Mouse (Mus musculus): Measurements from ENCODE around the gene Stpg2. TPM values are rescaled to one million over a fixed set of nuclear protein-coding genes. Genes with fewer than 3 reads are reported as not detected.

Gene Stpg2
- polyA plus RNA-seq, 1 experiment: 8.0 TPM

DNA sequence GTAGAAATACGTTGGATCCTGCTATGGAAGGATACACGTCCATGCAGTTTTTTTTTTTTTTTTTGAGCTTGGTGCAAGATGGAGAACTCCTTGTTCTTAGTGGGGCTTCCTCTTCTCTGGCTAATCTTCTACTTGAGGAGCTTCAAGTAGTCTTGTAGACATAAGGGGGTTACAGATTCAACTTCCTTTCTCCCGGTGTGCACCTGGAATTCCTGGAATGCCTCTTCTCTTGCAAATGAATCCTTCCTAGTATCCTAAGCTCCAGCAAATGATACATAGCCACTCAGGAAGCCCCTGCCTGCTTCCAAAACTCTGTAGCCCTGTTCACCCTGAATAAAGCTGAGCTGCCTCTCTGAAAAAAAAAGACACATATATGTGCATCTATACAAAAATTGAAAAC is 409.1 kb downstream of the Stpg2 start:
- TF ChIP-seq POLR2A (IDR thresholded peaks at IDR 0.05; ENCODE audit: control insufficient read depth, low read depth, low read length) (no peak), CTCF (IDR thresholded peaks at IDR 0.05; ENCODE audit: control insufficient read depth, insufficient read depth, insufficient replicate concordance, low read depth, low read length) (no peak)
- no peaks in the 10 kb centered on the region for H3K36me3 ChIP-seq (ENCODE audit: control insufficient read depth, insufficient read depth, low read length)
- H3K27ac ChIP-seq (ENCODE audit: control insufficient read depth, insufficient read depth, low read depth, low read length): no peak overlapping the region
- no peaks in the 10 kb centered on the region for H3K4me1 ChIP-seq (ENCODE audit: control insufficient read depth, insufficient read depth, low read length)
- H3K27me3 ChIP-seq (ENCODE audit: control insufficient read depth, insufficient read depth, low read length): no peaks in the 10 kb centered on the region
- no peak overlapping the region for H3K4me3 ChIP-seq (ENCODE audit: control insufficient read depth, low read depth, low read length)

DNA sequence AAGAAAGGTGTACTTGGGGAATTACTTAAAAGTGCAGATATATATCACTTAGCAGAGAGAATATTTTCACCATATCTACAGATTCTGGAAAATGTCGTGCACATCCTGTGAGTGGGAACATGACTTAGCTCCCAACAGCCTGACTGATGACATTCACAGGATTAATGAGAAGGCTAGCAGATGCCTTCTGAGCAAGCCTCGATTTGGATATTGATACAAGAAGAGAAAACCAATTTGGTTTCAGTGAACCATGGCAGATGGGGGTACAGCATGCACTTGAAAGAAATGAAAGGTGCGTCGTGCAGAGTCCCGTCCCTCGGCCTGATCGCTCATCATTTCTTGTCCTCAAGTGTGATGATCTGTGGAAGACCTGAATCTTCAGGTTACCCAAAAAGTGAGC is 410.3 kb downstream of the Stpg2 start:
- no peak for TF ChIP-seq CTCF (IDR thresholded peaks at IDR 0.05; ENCODE audit: control insufficient read depth, insufficient read depth, insufficient replicate concordance, low read depth, low read length)
- no peak for TF ChIP-seq POLR2A (IDR thresholded peaks at IDR 0.05; ENCODE audit: control insufficient read depth, low read depth, low read length)

DNA sequence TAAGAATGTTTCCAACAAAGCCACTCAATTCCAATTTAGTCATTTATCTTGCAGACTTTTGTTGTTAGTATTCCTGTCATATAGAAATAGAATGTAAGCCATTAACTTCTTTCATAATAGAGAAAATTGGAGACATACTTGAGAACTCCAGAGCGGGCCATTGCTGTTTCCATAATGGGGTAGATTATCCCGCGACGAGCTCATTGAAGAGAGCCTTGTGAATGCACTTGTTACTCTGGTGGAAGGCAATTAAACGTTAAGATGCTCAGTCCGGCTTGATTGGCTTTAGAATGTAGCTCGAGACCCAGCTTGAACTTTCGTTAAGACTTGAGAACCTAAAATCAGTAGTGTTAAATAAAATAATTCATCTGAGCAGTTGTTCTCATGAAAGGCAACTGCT is 432.4 kb downstream of the Stpg2 start:
- Histone ChIP-seq H3K4me3 (ENCODE audit: control insufficient read depth, low read depth, low read length) (no peak overlapping the region), H3K27ac (ENCODE audit: control insufficient read depth, insufficient read depth, low read depth, low read length) (no peak overlapping the region), H3K27me3 (ENCODE audit: control insufficient read depth, insufficient read depth, low read length) (no peaks in the 10 kb centered on the region), H3K36me3 (ENCODE audit: control insufficient read depth, insufficient read depth, low read length) (no peaks in the 10 kb centered on the region), H3K4me1 (ENCODE audit: control insufficient read depth, insufficient read depth, low read length) (no peaks in the 10 kb centered on the region)
- TF ChIP-seq CTCF (IDR thresholded peaks at IDR 0.05; ENCODE audit: control insufficient read depth, insufficient read depth, insufficient replicate concordance, low read depth, low read length) (no peak), POLR2A (IDR thresholded peaks at IDR 0.05; ENCODE audit: control insufficient read depth, low read depth, low read length) (no peak)

More for the DNA sequence above, 410.3 kb downstream of the Stpg2 start:
- H3K27ac ChIP-seq (ENCODE audit: control insufficient read depth, insufficient read depth, low read depth, low read length): no peak overlapping the region
- no peaks in the 10 kb centered on the region for H3K4me1 ChIP-seq (ENCODE audit: control insufficient read depth, insufficient read depth, low read length)
- no peaks in the 10 kb centered on the region for H3K36me3 ChIP-seq (ENCODE audit: control insufficient read depth, insufficient read depth, low read length)
- no peak overlapping the region for H3K4me3 ChIP-seq (ENCODE audit: control insufficient read depth, low read depth, low read length)
- no peaks in the 10 kb centered on the region for H3K27me3 ChIP-seq (ENCODE audit: control insufficient read depth, insufficient read depth, low read length)

DNA sequence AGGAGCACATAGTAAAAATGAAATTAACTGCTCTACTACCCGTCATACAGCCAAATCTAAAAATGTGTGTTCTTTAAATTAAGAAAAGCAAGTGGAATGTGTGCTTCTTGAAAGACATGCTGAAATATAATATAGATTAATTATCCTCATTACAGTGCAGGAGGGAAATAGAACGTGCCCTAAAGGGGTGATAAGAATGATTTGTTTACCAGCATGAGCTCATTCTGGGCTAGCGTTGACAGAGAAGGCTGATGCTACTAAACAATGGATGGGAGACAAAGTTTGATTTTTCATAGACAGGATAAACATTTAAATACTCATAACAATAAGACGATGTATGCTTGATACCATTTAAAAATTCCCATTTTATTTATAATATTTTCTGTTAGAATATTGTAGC is 446.0 kb downstream of the Stpg2 start:
- Histone ChIP-seq H3K27ac (ENCODE audit: control insufficient read depth, insufficient read depth, low read depth, low read length) (no peak overlapping the region), H3K4me1 (ENCODE audit: control insufficient read depth, insufficient read depth, low read length) (no peaks in the 10 kb centered on the region), H3K36me3 (ENCODE audit: control insufficient read depth, insufficient read depth, low read length) (no peaks in the 10 kb centered on the region), H3K27me3 (ENCODE audit: control insufficient read depth, insufficient read depth, low read length) (no peaks in the 10 kb centered on the region), H3K4me3 (ENCODE audit: control insufficient read depth, low read depth, low read length) (no peak overlapping the region)
- no peak for TF ChIP-seq CTCF (IDR thresholded peaks at IDR 0.05; ENCODE audit: control insufficient read depth, insufficient read depth, insufficient replicate concordance, low read depth, low read length)
- TF ChIP-seq POLR2A (IDR thresholded peaks at IDR 0.05; ENCODE audit: control insufficient read depth, low read depth, low read length): no peak

DNA sequence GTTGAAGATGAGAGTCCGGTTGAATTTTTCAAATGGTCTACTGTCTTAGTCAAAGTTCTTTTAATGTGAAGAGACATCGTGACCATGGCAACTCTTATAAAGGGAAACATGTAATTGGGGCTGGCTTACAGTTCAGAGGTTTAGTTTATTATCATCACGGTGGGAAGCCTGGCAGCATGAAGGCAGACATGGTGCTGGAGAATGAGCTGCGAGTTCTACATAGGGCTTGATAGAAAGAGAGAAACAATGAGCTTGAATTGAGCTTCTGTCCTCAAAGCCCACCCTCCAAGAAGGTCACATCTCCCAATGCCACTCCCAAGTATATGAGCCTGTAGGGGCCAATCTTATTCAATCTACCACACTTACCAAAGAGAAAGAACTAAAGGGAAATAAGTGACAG is 453.9 kb downstream of the Stpg2 start:
- Histone ChIP-seq H3K4me3 (ENCODE audit: control insufficient read depth, low read depth, low read length) (no peak overlapping the region), H3K36me3 (ENCODE audit: control insufficient read depth, insufficient read depth, low read length) (no peaks in the 10 kb centered on the region), H3K4me1 (ENCODE audit: control insufficient read depth, insufficient read depth, low read length) (no peaks in the 10 kb centered on the region), H3K27ac (ENCODE audit: control insufficient read depth, insufficient read depth, low read depth, low read length) (no peak overlapping the region), H3K27me3 (ENCODE audit: control insufficient read depth, insufficient read depth, low read length) (no peaks in the 10 kb centered on the region)
- TF ChIP-seq CTCF (IDR thresholded peaks at IDR 0.05; ENCODE audit: control insufficient read depth, insufficient read depth, insufficient replicate concordance, low read depth, low read length): no peak
- TF ChIP-seq POLR2A (IDR thresholded peaks at IDR 0.05; ENCODE audit: control insufficient read depth, low read depth, low read length): no peak

GRCm38 (mm10) chr3:139662241-139662640 is 456.7 kb downstream of the Stpg2 start:
- Histone ChIP-seq H3K4me1 (ENCODE audit: control insufficient read depth, insufficient read depth, low read length) (no peaks in the 10 kb centered on the region), H3K36me3 (ENCODE audit: control insufficient read depth, insufficient read depth, low read length) (no peaks in the 10 kb centered on the region), H3K4me3 (ENCODE audit: control insufficient read depth, low read depth, low read length) (no peak overlapping the region), H3K27me3 (ENCODE audit: control insufficient read depth, insufficient read depth, low read length) (no peaks in the 10 kb centered on the region), H3K27ac (ENCODE audit: control insufficient read depth, insufficient read depth, low read depth, low read length) (no peak overlapping the region)
- TF ChIP-seq POLR2A (IDR thresholded peaks at IDR 0.05; ENCODE audit: control insufficient read depth, low read depth, low read length): no peak
- no peak for TF ChIP-seq CTCF (IDR thresholded peaks at IDR 0.05; ENCODE audit: control insufficient read depth, insufficient read depth, insufficient replicate concordance, low read depth, low read length)

DNA sequence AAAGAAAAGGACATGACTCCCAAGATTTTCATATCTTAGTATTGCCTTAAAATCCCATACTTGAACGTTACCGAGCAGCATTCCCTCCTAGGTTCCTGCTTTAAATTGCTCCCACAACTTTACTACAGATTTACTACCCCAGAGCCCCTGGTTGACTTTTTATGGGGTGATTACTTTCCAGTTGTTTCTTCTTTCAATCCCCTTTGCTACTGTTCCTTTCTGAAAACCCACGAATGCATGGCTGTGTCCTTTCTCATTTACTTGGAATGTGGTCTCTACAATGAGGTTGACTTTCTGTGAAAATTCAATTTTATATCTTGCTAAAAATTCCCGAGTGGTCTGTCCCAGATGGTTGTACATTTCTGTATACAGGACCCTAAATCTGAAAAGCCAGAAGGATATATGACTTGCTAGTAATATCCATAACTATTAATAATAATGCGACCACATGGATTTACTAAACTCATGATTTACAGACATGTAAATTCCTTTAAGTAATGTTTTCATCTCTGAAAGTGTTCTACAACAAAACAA is 458.3 kb downstream of the Stpg2 start:
- no peak overlapping the region for H3K4me3 ChIP-seq (ENCODE audit: control insufficient read depth, low read depth, low read length)
- H3K4me1 ChIP-seq (ENCODE audit: control insufficient read depth, insufficient read depth, low read length): no peaks in the 10 kb centered on the region
- no peaks in the 10 kb centered on the region for H3K36me3 ChIP-seq (ENCODE audit: control insufficient read depth, insufficient read depth, low read length)
- no peaks in the 10 kb centered on the region for H3K27me3 ChIP-seq (ENCODE audit: control insufficient read depth, insufficient read depth, low read length)
- TF ChIP-seq POLR2A (IDR thresholded peaks at IDR 0.05; ENCODE audit: control insufficient read depth, low read depth, low read length) (no peak), CTCF (IDR thresholded peaks at IDR 0.05; ENCODE audit: control insufficient read depth, insufficient read depth, insufficient replicate concordance, low read depth, low read length) (no peak)
- no peak overlapping the region for H3K27ac ChIP-seq (ENCODE audit: control insufficient read depth, insufficient read depth, low read depth, low read length)

DNA sequence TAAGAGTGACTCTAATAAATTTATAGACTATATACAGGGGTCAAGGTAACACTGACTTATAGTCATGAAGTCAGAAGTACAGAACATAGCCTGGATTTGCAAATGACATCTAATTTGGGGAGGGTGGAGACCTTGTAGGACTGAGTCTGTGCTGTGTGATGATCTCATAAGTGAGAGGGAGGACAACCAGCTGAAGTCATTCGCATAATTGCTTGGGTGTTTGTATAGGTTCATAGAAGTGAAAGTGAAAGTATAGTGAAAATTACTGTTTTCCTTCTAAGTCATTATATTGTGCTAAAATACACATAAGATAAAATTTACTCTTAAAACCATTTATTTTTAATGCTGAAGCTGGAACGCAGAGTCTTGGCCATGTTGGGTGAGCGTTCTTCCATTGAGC is 459.6 kb downstream of the Stpg2 start:
- no peaks in the 10 kb centered on the region for H3K4me1 ChIP-seq (ENCODE audit: control insufficient read depth, insufficient read depth, low read length)
- no peak overlapping the region for H3K27ac ChIP-seq (ENCODE audit: control insufficient read depth, insufficient read depth, low read depth, low read length)
- TF ChIP-seq CTCF (IDR thresholded peaks at IDR 0.05; ENCODE audit: control insufficient read depth, insufficient read depth, insufficient replicate concordance, low read depth, low read length) (no peak), POLR2A (IDR thresholded peaks at IDR 0.05; ENCODE audit: control insufficient read depth, low read depth, low read length) (no peak)

More for the DNA sequence above, 459.6 kb downstream of the Stpg2 start:
- Histone ChIP-seq H3K36me3 (ENCODE audit: control insufficient read depth, insufficient read depth, low read length) (no peaks in the 10 kb centered on the region), H3K4me3 (ENCODE audit: control insufficient read depth, low read depth, low read length) (no peak overlapping the region), H3K27me3 (ENCODE audit: control insufficient read depth, insufficient read depth, low read length) (no peaks in the 10 kb centered on the region)
